Mouse (Mus musculus) ES-E14 (cell line): ENCODE measurements at regions not wholly inside any gene's neighbourhood (a gene's known extent, or its start where the extent isn't known, plus 50 kb on each side); places are given as distances from the start of the nearest gene placed in this dataset.

Experiments used
- CHD2 ChIP-seq: IDR thresholded peaks from 2 replicates; pipeline ENCODE4 v1.6.1; 2014; ENCODE audit warnings: mild to moderate bottlenecking, low read depth, low read length, inconsistent platforms
- MAFK ChIP-seq: IDR thresholded peaks from 2 replicates; pipeline ENCODE4 v1.6.1; 2014; ENCODE audit warnings: mild to moderate bottlenecking, low read depth, low read length, inconsistent platforms; ENCODE audit not compliant: insufficient read depth
- ZNF384 ChIP-seq: IDR thresholded peaks from 2 replicates; pipeline ENCODE4 v1.6.1; 2012; ENCODE audit warnings: low read depth, low read length, inconsistent platforms

DNA sequence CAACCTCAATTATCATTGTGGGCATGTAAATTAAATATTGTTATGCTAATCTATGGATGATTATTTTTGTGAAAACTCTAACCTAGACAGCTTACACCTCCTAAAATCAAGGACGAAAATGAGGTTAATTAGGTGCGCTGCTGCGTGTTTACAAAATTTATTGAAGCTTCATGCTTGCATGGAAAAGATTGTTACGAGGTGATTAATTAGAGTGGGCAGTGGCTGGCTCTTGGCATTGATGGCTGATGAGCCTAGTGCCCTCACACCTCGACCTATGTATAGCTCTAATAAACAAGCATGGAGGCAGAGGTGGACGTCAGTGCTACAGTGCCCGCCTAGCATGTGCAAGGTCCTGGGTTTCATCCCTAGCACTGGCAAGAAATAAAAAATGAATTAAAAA, 51.6 kb upstream of the Sp4 start:
- TF ChIP-seq CHD2 (no peak), MAFK (no peak), ZNF384 (no peak)
